Mouse (Mus musculus): ENCODE data around the gene Ghr. TPM values are rescaled to one million over a fixed set of nuclear protein-coding genes. Genes with fewer than 3 reads are reported as not detected.

The Ghr gene
- total RNA-seq (2023; ENCODE audit: inconsistent age): not detected in 4 replicates

GRCm38 (mm10) chr15:3582807-3583636 is at the start of gene Ghr:
Gene Ghr (minus strand): TSS chr15:3583492.

DNA sequence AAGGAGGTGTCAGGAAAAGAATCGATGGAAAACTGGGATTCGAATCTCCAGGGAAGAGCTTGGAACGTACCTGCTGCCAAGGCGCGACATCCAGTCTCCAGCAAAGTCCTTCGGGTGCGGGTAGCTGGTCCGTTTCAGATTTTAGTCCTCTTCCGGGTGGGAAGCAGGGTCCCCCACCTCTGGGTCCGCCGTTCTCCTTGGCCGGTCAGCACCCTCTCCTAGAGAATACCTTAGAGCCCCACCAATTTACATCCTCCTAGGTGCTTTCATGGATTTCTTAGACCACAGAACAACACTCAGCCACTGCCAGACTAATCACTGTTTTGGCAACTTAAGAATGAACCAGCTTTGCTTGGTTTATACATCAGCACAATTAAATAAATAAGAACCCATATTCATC is 279.9 kb downstream of the Ghr start, which contains the start of gene Ccdc152:
Ccdc152 (minus strand) TSS at position 101 of the 400 bp plus-strand sequence.

DNA sequence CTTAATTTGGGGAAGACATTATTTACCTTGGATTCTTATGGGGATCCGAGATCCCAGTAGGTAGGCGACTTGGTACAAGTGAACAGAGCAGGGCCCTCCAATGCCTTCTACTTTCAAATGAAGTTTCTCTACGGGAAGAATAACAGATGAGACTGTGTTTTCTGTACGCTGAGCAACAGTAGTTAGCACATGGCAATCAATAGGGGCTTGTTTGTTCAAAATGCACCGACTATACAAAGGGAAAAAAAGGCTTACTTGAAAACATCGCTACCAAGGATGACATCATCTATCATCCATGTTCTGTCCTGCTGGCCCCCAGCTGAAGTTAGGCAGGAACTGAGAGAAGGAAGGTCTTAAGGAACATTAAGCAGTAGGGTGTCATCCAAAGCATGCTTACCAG is 315.0 kb downstream of the Ghr start, which contains the start of gene Selenop:
Selenop (plus strand) TSS at position 301 of the 400 bp plus-strand sequence.

Data from B cell, adult (primary cell).